Mouse (Mus musculus): ENCODE measurements around the gene 9230112D13Rik.

- TF ChIP-seq CTCF (IDR thresholded peaks at IDR 0.05 in 2 of 3, conservative IDR thresholded peaks at IDR 0.05 in 1 of 3; ENCODE audit: control insufficient read depth in 1 of 3, insufficient read depth in 1 of 3, low read depth in 2 of 3, low read length in 3 of 3, poor library complexity in 1 of 3, severe bottlenecking in 1 of 3) (no peak), POLR2A (IDR thresholded peaks at IDR 0.05; ENCODE audit: control insufficient read depth in 1 of 2, insufficient read depth in 1 of 2, low read depth in 1 of 2, low read length in 2 of 2, poor library complexity in 1 of 2) (no peak), RCOR1 (IDR thresholded peaks at IDR 0.05; ENCODE audit: low read depth, low read length) (no peak), POLR2AphosphoS2 (IDR thresholded peaks at IDR 0.05; ENCODE audit: low read length) (no peak), E2F4 (IDR thresholded peaks at IDR 0.05; ENCODE audit: borderline replicate concordance, low read depth, low read length) (no peak), JUND (IDR thresholded peaks at IDR 0.05; ENCODE audit: low read depth, low read length) (no peak), EP300 (IDR thresholded peaks at IDR 0.05; ENCODE audit: low read depth in 1 of 2, low read length in 2 of 2) (no peak)
These were observed 56.3 kb downstream of the 9230112D13Rik start for GRCm38 (mm10) chr14:34466291-34466690.
